Mouse (Mus musculus): ENCODE measurements around the gene Inhbe.

GRCm38 (mm10) chr10:127322669-127323068 lies 31.5 kb downstream of the Inhbe start:
- TF ChIP-seq POLR2AphosphoS5 (IDR thresholded peaks at IDR 0.05; ENCODE audit: insufficient replicate concordance, low read depth, low read length): no peak
- no peak for TF ChIP-seq CTCF (IDR thresholded peaks at IDR 0.05; ENCODE audit: low read depth, low read length)
- no peak for TF ChIP-seq TAL1 (conservative IDR thresholded peaks at IDR 0.05; ENCODE audit: low read depth, low read length)
- TF ChIP-seq GATA1 (IDR thresholded peaks at IDR 0.05; ENCODE audit: borderline replicate concordance, low read length): no peak
